Mouse (Mus musculus) bone marrow macrophage, adult 2 months (primary cell): ENCODE results near the gene Pik3ip1.

Experiments used
- CTCF ChIP-seq: IDR thresholded peaks from 2 replicates; pipeline ENCODE4 v1.5.1; 2012; ENCODE audit warnings: low read depth, mild to moderate bottlenecking, low read length, moderate library complexity
- POLR2A ChIP-seq: IDR thresholded peaks from 2 replicates; pipeline ENCODE4 v1.6.1; 2012; ENCODE audit warnings: mild to moderate bottlenecking, low read depth, low read length, borderline replicate concordance

GRCm38 (mm10) chr11:3390789-3391188 is 60.6 kb downstream of the Pik3ip1 start:
- TF ChIP-seq CTCF (no peak), POLR2A (no peak)
